Mouse (Mus musculus) ES-E14 (cell line): Measurements from ENCODE around the gene Grm5. TPM values are rescaled to one million over a fixed set of nuclear protein-coding genes. Genes with fewer than 3 reads are reported as not detected.
A peak's percentile ranks its signal among the peaks of the same experiment; 100 is the strongest.

ENCODE experiments used
- DNase-seq: peaks from one replicate; pipeline ENCODE4 v3.0.0-alpha.2; 2013; ENCODE audit warnings: low read depth, low spot score
- H3K27ac ChIP-seq: 2 replicates; pipeline ENCODE4 v1.5.1; 2012; ENCODE audit warnings: low read depth, mild to moderate bottlenecking, low read length, moderate library complexity, mixed read lengths; ENCODE audit not compliant: poor library complexity, insufficient read depth, severe bottlenecking
- H3K36me3 ChIP-seq: 2 replicates; pipeline ENCODE4 v1.6.1; 2012; ENCODE audit warnings: mild to moderate bottlenecking, low read length, moderate library complexity, mixed read lengths; ENCODE audit not compliant: control insufficient read depth, poor library complexity, insufficient read depth, severe bottlenecking
- H3K4me1 ChIP-seq, 2 experiments: fragments of 150-350 bp in 1 of 2; sonication (generic) in 1 of 2; 2 replicates each; pipeline ENCODE4 v1.6.1; 2012; ENCODE audit warnings: low read length in 2 of 2, mild to moderate bottlenecking in 1 of 2, mixed read lengths in 1 of 2; ENCODE audit not compliant: control insufficient read depth in 2 of 2, insufficient read depth in 2 of 2, poor library complexity in 1 of 2
- H3K4me3 ChIP-seq, 2 experiments: fragments of 150-350 bp in 1 of 2; sonication (generic) in 1 of 2; 2 replicates each; pipeline ENCODE4 v1.5.1; 2012; ENCODE audit warnings: low read length in 2 of 2, low read depth in 1 of 2, mild to moderate bottlenecking in 1 of 2, mixed read lengths in 1 of 2; ENCODE audit not compliant: insufficient read depth in 1 of 2, poor library complexity in 1 of 2, severe bottlenecking in 1 of 2
- H3K9ac ChIP-seq: 2 replicates; pipeline ENCODE4 v1.6.1; 2012; ENCODE audit warnings: low read depth, mild to moderate bottlenecking, low read length, mixed read lengths; ENCODE audit not compliant: poor library complexity, insufficient read depth, severe bottlenecking
- H3K9me3 ChIP-seq: fragments of 150-350 bp; sonication (generic); 2 replicates; pipeline ENCODE4 v1.6.1; 2012; ENCODE audit warnings: low read depth, mild to moderate bottlenecking, low read length; ENCODE audit not compliant: control insufficient read depth, insufficient read depth
- CHD2 ChIP-seq: IDR thresholded peaks from 2 replicates; pipeline ENCODE4 v1.6.1; 2014; ENCODE audit warnings: mild to moderate bottlenecking, low read depth, low read length, inconsistent platforms
- HCFC1 ChIP-seq: IDR thresholded peaks from 2 replicates; pipeline ENCODE4 v1.6.1; 2012; ENCODE audit warnings: low read length, inconsistent platforms, borderline replicate concordance; ENCODE audit not compliant: insufficient read depth
- MAFK ChIP-seq: IDR thresholded peaks from 2 replicates; pipeline ENCODE4 v1.6.1; 2014; ENCODE audit warnings: mild to moderate bottlenecking, low read depth, low read length, inconsistent platforms; ENCODE audit not compliant: insufficient read depth
- ZC3H11A ChIP-seq: IDR thresholded peaks from 2 replicates; pipeline ENCODE4 v1.6.1; 2012; ENCODE audit warnings: low read depth, mild to moderate bottlenecking, inconsistent platforms, low read length, borderline replicate concordance
- ZNF384 ChIP-seq: IDR thresholded peaks from 2 replicates; pipeline ENCODE4 v1.6.1; 2012; ENCODE audit warnings: low read depth, low read length, inconsistent platforms
- in situ Hi-C, 2 experiments: fragments of 600-800 bp; cut with MboI; formaldehyde crosslinking; loops; one replicate each; pipeline ENCODE4 v1.15.1; 2025; ENCODE audit warnings: low sequenced_read_pairs in 2 of 2, inconsistent platforms in 1 of 2; ENCODE audit not compliant: unreplicated experiment in 2 of 2
- total RNA-seq: library from RNA; depleted of rRNA; stranded (reverse); fragments of 300-350 nt; gene quantifications from 2 replicates; pipeline ENCODE4 v1.2.3, GENCODE M21; 2012

Gene Grm5
- total RNA-seq, 1 experiment: 0.09 TPM

GRCm38 (mm10) chr7:87925956-87926355 is 342.0 kb downstream of the Grm5 start:
- in situ Hi-C loops: no loop called here
- no peaks in the 10 kb centered on the region for H3K4me1 ChIP-seq
- TF ChIP-seq HCFC1 (no peak), ZC3H11A (no peak), ZNF384 (no peak), CHD2 (no peak), MAFK (no peak)
- no peak overlapping the region for H3K27ac ChIP-seq
- no peaks in the 10 kb centered on the region for H3K36me3 ChIP-seq
- no peak overlapping the region for H3K4me3 ChIP-seq
- H3K9ac ChIP-seq: no peak overlapping the region
- no peak for DNase-seq
- no peaks in the 10 kb centered on the region for H3K9me3 ChIP-seq

GRCm38 (mm10) chr7:87937415-87937814 is 353.4 kb downstream of the Grm5 start:
- Histone ChIP-seq H3K9ac (no peak overlapping the region), H3K4me1 (no peaks in the 10 kb centered on the region), H3K9me3 (no peaks in the 10 kb centered on the region), H3K36me3 (no peaks in the 10 kb centered on the region), H3K27ac (no peak overlapping the region), H3K4me3 (no peak overlapping the region)
- DNase-seq: no peak
- no peak for TF ChIP-seq CHD2
- TF ChIP-seq ZNF384: no peak
- no peak for TF ChIP-seq ZC3H11A
- peak; percentile 88 for TF ChIP-seq MAFK
- TF ChIP-seq HCFC1: no peak
- in situ Hi-C loops: no loop called here

- no peak for DNase-seq
Measured at GRCm38 (mm10) chr7:87938265-87938664, 354.3 kb downstream of the Grm5 start.

GRCm38 (mm10) chr7:87950205-87950604 is 366.2 kb downstream of the Grm5 start:
- no peaks in the 10 kb centered on the region for H3K4me1 ChIP-seq
- TF ChIP-seq ZNF384 (no peak), CHD2 (no peak), HCFC1 (no peak), MAFK (no peak), ZC3H11A (no peak)
- H3K4me3 ChIP-seq: no peak overlapping the region
- no peaks in the 10 kb centered on the region for H3K9me3 ChIP-seq
- no peak overlapping the region for H3K27ac ChIP-seq
- DNase-seq: no peak
- H3K9ac ChIP-seq: no peak overlapping the region
- in situ Hi-C loops: no loop called here
- H3K36me3 ChIP-seq: no peaks in the 10 kb centered on the region

More at GRCm38 (mm10) chr7:87938265-87938664, 354.3 kb downstream of the Grm5 start:
- in situ Hi-C loops: no loop called here
- TF ChIP-seq MAFK (no peak), HCFC1 (no peak), ZNF384 (no peak), CHD2 (no peak)
- H3K4me1 ChIP-seq: no peaks in the 10 kb centered on the region
- H3K4me3 ChIP-seq: no peak overlapping the region
- no peak overlapping the region for H3K27ac ChIP-seq
- no peak overlapping the region for H3K9ac ChIP-seq
- H3K9me3 ChIP-seq: no peaks in the 10 kb centered on the region
- H3K36me3 ChIP-seq: no peaks in the 10 kb centered on the region

- in situ Hi-C loops: no loop called here
- H3K9ac ChIP-seq: no peak overlapping the region
- no peak overlapping the region for H3K4me3 ChIP-seq
- DNase-seq: no peak
- H3K27ac ChIP-seq: no peak overlapping the region
- no peaks in the 10 kb centered on the region for H3K36me3 ChIP-seq
- TF ChIP-seq ZNF384: no peak
- no peak for TF ChIP-seq HCFC1
- no peak for TF ChIP-seq CHD2
- TF ChIP-seq MAFK: no peak
- TF ChIP-seq ZC3H11A: no peak
- H3K9me3 ChIP-seq: no peaks in the 10 kb centered on the region
- H3K4me1 ChIP-seq: no peaks in the 10 kb centered on the region
Measured at GRCm38 (mm10) chr7:87973216-87973615, 389.2 kb downstream of the Grm5 start.
